Mouse (Mus musculus): ENCODE results near the gene Svs1. TPM values are rescaled to one million over a fixed set of nuclear protein-coding genes. Genes with fewer than 3 reads are reported as not detected.

The Svs1 gene
- polyA plus RNA-seq, 1 experiment = 7.6 TPM

- DNase-seq (ENCODE audit: low read depth) = no peak
Observed at GRCm38 (mm10) chr6:49011191-49011590, 24.5 kb downstream of the Svs1 start.

DNA sequence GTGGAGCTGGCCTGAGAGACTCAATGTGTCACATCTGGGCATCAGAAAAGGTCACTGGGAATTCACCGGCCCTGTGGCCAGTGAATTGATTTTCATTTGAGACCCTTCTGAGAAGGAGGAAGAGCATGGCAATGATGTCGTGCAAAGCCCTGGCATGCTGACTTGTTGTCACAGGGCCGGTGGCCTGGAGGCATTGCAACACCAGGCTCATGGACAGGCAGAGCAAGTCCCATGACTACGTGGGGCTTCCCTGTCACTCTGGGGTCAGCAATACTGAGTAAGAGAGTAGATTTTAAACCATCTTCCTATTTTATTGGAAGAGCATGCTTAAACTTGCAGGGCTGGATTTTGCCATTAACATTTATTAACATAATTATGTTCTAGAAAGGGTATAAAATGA, 26.4 kb downstream of the Svs1 start:
- no peak for DNase-seq (ENCODE audit: low read depth)

- no peak for DNase-seq (ENCODE audit: low read depth)
Observed at GRCm38 (mm10) chr6:49013458-49013857, 26.8 kb downstream of the Svs1 start.

GRCm38 (mm10) chr6:49017150-49017549, 30.5 kb downstream of the Svs1 start:
- no peak for DNase-seq (ENCODE audit: low read depth)

DNA sequence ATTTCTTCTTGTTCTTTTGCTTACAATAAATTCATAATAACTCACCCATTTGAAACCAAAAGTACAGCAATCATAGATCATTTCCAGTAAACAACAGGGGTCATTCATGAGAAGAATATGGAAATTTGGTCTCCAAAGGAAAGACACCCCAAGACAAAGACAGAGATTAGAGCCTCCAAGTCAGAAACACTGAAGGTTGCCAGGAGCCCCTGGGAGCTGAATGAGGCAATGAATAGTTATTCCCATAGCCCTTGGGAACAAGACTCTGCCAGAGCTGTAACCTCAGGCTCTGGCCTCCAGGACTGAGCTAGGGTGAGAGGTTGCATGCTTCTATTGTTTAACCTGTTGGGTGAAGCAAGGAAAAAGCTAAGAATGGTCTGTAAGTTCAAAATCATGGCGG, 32.7 kb downstream of the Svs1 start:
- no peak for DNase-seq (ENCODE audit: low read depth)

DNA sequence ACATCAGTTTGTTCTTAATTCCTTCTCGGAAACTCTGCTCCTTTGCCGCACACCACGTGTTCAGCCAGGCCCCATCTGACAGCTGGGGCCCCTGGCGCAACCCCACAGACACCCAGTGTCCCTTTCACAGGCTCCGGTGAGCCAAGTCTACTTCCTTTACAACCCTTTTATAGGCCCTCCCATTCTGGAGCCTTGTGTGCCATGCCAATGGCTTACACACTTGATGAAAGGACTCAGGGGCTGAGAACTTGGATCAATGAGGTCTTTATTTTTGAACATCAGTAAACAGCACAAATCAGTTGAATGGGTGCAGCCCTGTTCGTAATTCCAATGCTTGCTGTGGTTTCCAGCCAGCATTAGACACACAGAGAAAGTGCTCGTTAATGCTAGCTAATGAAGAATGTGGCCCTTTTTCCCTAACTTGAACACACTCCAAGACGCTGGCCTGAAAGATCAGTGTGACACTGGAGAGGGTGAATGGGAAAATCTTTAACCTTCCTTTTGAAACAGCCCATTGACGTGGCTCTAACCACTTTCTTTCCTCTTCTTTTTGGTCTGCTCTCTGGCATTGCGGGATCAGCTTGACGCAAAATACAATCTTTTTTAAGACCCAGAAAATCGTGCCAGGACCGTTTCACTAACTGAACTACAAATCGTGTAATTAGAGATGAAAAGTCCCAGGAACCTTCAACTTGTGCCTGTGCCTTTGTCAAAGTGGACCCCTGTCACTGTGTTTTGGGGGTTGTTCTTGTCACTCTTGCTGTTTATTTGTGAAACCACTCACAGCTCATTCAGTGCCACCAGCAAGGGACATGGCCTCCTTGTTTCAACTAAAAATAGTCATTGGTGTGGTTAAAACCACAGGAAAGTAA, 34.7 kb downstream of the Svs1 start:
- DNase-seq (ENCODE audit: low read depth) = no peak

DNA sequence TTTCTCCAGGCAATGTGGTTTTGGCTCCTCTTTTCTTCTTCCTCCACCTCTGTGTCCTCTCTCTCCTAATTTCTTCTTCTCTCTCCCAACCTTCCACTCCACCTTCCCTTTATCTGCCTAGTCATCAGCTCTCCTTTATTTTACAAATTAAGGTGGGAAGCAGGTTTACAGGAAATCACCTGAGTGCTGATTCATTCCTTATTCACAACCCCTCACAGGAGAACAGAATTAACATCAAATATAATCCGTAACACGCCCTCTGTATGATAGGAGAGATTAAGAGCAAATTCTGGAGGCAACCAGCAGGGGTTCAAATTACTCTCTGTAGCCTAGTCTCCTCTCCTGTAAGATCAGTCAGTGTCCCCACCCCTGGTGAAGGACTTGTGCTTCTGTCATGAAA, 35.7 kb downstream of the Svs1 start:
- no peak for DNase-seq (ENCODE audit: low read depth)

DNA sequence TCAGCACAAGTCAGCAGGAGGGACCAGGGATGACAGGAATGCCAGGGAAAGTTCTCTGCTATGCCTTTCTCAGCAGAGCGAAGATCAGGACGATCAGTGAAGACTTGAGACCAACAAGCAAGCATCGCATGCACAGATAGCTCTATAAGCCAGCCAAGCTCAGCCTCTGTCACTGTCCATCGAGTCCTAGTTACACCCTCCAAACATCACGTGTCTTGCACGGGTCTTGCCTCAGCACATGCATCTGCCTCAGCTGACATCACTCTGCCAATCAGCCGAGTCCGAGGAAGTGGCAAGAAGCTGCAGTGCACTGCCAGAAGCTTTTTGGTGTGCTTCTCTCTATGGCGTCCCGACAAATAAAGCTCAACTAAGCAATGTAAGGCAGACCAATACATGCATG, 36.7 kb downstream of the Svs1 start:
- no peak for DNase-seq (ENCODE audit: low read depth)

DNA sequence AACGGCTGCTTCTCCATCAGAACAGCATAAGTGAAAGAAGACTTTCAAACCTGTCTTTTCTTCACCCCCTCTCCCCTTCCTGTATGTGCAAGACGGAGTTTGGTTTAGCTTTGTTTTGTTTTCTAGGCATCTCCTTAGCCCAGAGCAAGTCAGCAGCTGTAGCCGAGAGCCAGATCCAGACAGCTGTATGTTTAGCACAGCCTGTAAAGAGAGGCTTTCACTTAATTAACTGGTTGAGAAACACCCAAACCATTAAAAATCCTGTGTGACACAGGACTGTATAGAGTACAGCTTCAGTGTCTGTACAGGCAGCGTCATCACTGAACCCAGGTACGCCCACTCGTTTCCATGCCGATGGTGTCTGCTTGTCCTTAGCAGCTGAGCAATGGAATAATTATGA, 38.6 kb downstream of the Svs1 start:
- no peak for DNase-seq (ENCODE audit: low read depth)

DNA sequence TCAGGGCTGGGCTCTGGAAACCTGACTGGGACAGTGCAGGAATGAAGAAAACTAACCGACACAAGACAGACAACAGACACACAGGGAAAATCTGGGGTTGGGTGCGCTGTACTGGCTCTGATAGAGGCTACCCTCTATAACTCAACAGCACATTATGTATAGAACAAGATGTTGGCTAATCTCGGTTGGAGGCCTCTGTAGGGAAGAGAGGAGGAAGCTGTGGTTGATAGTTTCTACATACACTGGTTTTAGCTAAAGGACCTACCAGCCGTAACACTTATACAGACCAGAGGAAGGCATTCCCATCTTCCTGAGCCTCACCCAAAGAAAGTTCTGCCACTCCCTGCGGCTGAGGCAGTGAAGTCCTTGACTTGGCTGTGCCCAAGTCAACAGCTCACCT, 39.8 kb downstream of the Svs1 start:
- DNase-seq (ENCODE audit: low read depth) = no peak

GRCm38 (mm10) chr6:49028019-49028418, 41.4 kb downstream of the Svs1 start:
- no peak for DNase-seq (ENCODE audit: low read depth)

DNA sequence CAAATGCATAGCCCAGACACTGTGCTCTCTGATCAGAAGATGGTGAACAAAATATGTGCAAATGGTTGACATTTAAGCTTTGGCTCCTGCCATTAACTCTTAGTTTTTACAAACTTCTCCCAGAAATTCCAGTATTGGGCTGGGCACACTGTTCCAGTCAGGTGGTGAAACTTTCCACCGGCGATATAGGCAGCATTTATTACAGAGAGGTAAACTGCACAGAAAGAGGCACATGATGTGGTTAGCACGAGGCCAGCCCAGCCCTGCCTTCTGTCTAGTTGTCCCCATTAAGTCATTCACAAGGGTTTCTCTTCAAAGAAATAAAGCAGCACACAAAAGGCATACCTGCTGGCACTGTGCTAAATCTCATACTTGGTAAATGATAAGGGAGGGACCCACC, 42.0 kb downstream of the Svs1 start:
- DNase-seq (ENCODE audit: low read depth) = no peak

GRCm38 (mm10) chr6:49031230-49031629, 44.6 kb downstream of the Svs1 start:
- DNase-seq (ENCODE audit: low read depth) = no peak

GRCm38 (mm10) chr6:49032783-49033182, 46.1 kb downstream of the Svs1 start:
- DNase-seq (ENCODE audit: low read depth) = no peak

GRCm38 (mm10) chr6:49036275-49037267, 49.9 kb downstream of the Svs1 start, which contains the start of gene Gpnmb:
Gpnmb (plus strand) TSS chr6:49036546.
- no peak for DNase-seq (ENCODE audit: low read depth)

GRCm38 (mm10) chr6:49037268-49037662, 50.6 kb downstream of the Svs1 start:
- DNase-seq (ENCODE audit: low read depth) = no peak

- DNase-seq (ENCODE audit: low read depth) = no peak
Observed at GRCm38 (mm10) chr6:49039470-49040180, 53.0 kb downstream of the Svs1 start.

Other genes with a start within 250 kb of the Svs1 start
- gene Gimap1, start 247.8 kb upstream of the Svs1 start, polyA plus RNA-seq (2012; rRNA removed) = 4.1 and 4.3 TPM in 2 replicates
- 5.6 and 8.3 TPM in 2 replicates for gene Gimap5, start 240.7 kb upstream of the Svs1 start, polyA plus RNA-seq (2012; rRNA removed)
- 3.1 and 3.5 TPM in 2 replicates for gene Gimap3, start 216.0 kb upstream of the Svs1 start, polyA plus RNA-seq (2012; rRNA removed)
- 109 and 139 TPM in 2 replicates for gene Tmem176a, start 145.9 kb upstream of the Svs1 start, polyA plus RNA-seq (2012; rRNA removed)
- gene Tmem176b, start 145.4 kb upstream of the Svs1 start, polyA plus RNA-seq (2012; rRNA removed) = 390 and 419 TPM in 2 replicates
- 2.8 and 3.1 TPM in 2 replicates for gene Aoc1, start 114.0 kb upstream of the Svs1 start, polyA plus RNA-seq (2012; rRNA removed)
- 0.08 and 0.13 TPM in 2 replicates for gene 1600015I10Rik, start 57.0 kb upstream of the Svs1 start, polyA plus RNA-seq (2012; rRNA removed)
- 0.05 TPM in 1 of 2 replicates, not detected in the other for gene Doxl2, start 11.9 kb upstream of the Svs1 start, polyA plus RNA-seq (2012; rRNA removed)
- gene Gpnmb, start 49.7 kb downstream of the Svs1 start, polyA plus RNA-seq (2012; rRNA removed) = 71.9 and 88.7 TPM in 2 replicates
- gene Malsu1, start 86.9 kb downstream of the Svs1 start, polyA plus RNA-seq (2012; rRNA removed) = 15.7 and 21.5 TPM in 2 replicates
- 0.09 and 0.43 TPM in 2 replicates for gene Igf2bp3, start 228.1 kb downstream of the Svs1 start, polyA plus RNA-seq (2012; rRNA removed)